Mouse (Mus musculus): Measurements from ENCODE around the gene Olfm1.

Gene Olfm1

DNA sequence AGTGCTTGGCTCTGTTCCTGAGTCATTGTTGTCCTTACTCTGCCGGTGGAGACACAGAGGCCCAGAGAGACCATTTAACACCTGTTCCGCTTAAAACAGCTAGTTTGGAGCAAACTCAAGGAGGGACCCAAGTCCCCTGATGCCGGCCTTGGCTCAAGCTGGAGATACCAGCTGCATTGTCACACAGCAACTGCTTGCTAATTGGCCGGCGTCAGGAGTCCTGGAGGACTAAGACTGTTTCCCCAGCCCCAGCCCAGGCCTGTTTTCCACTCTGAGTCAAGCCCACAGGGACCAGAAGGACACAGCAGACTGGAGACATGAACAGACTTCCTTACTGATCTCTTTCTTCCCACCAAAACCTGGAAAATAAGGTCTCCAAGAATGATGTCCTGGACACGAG, 43.7 kb downstream of the Olfm1 start:
- no peak for DNase-seq

DNA sequence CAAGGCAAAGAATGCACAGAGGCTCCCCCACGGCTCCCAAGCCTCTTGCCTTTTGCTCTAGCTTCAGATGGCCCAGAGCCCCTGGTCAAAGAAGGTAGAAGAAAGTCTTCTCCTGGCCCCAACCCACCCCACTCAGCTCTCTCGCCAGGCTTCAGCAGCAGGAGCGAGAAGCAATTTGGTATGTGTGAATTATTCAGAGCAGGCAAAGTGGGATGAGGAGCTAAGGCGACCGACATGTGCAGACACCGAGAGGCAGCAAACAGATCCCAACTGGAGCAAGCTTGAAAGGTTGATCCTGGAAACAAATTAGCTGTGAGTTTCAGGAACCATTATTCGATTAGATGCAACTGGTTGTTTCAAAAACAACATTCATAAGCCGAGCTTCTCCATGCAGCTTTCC, 46.8 kb downstream of the Olfm1 start:
- no peak for DNase-seq

DNA sequence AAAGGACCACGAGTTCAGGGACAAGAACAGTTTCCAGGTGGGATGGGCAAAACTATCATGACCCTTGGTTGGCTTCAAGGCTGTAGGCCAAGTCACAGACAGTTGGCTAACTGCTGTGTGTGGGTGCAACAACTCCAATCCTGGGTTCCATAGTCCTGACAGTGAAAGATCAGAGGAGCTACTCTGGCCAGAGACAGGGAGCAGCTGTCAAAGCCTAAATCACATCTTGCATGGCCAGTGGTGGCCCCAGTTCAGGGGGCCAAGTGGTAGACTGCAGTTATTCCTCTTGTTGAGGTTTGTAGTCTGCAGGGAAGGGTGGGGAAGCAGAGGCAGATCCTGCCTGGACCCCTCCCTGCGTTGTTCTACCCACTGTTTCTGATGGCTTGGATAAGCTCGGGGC, 48.1 kb downstream of the Olfm1 start:
- no peak for DNase-seq

DNA sequence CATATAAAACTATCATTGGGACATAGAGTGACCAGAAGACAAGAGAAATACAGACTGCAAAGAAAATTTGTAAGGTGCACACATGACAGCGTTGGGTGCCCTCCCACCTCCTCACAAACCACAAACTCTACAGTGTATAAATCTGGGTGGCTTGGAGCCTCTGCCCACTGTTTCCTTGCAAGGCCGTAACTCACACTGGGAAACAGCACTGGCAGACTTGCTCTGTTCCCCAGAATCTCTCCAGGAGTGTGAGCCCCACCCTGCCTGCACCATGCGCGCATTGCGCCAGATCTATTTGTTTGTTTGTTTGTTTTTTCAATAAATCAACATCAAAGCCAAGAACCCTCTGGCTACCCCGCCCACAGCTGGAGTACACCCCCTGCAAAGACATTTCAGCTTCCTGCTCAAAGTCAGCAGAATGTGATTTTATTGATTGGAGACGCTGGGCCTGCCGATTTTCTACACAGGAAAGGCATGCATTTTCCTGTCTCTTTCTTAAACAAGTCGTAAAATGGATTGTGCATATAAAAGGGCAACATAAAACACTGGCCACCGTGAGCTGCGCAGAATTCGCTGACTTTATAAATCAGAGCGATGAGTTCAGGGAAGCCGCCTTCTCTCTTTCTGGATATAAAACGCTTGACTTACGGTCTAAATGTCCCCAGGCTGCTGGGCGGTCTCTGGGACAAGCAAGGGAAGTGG, 48.9 kb downstream of the Olfm1 start:
- no peak for DNase-seq

DNA sequence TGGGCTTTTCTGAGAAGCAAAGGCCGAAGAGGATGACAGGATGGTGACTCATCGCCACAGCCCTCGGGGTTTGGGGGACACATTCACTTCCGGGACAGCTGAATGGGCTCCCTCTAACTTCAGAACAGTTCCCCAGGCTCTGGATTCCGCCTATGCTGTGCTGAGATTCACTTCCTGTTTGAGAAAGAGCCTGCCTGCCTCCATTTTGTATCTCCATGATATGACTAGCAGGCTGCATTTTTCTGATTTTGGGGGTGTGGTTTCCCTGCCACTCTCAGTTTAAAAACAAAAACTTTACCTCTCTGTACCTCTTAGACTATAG, 49.4 kb downstream of the Olfm1 start:
- no peak for DNase-seq

DNA sequence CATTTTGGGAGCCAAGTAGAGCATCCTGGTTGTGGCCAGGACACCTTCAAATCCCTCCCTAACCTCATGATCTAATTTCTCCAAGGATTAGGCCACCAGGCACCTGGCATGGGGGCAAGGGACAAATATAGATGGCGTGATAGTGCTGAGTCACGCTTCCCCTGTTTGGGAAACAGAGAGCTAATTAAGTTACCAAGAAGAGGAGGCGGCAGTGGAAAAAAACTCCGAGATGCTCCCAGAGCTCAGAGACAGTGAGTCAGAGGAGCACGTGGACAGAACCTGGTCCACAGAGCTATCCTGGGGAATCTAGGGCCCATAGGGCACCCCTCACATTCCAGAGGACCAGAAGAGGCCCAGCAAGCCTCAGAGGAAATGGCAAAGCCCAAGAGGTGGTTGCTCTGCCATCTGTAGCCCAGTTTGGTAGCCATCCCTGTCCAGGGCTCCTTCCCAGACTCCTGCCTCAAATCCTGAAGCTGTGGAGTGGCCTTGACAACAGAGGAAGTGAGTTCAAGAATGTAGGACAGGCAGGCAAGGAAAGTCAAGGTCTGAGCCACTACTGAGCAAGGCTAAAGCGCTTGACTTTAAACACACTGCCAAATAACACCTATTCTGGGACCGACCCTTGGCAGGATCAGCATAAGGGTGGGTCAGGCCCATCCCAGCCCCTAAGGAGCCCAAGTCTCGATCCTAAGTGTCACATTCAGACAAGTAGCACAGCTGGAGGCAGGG, 52.0 kb downstream of the Olfm1 start:
- no peak for DNase-seq

DNA sequence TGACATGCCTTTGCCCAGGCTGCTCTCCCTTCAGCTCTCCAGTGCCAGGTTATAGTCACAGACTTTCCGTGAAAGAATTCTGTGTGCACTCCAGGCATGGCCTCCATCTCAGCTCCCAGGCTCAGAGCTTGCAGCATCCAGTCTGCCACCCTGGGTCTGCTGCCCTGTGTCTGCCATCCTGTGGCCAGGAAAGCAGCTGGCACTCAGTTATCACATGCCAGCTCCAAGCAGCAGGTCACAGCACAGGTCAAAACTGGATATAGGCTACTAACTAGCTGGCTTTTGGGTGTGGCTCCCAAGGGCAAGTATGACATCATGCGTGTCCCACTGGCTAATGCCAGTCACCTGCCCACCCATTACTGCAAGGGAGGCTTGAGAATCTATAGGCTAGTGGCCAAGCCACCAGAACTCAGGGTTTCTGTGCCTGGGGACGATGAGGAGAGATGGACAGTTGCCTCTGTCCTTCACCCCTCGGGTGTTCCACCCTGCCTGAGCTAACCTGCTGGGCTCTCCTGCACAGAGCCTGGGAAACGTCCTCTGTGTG, 53.4 kb downstream of the Olfm1 start:
- no peak for DNase-seq

DNA sequence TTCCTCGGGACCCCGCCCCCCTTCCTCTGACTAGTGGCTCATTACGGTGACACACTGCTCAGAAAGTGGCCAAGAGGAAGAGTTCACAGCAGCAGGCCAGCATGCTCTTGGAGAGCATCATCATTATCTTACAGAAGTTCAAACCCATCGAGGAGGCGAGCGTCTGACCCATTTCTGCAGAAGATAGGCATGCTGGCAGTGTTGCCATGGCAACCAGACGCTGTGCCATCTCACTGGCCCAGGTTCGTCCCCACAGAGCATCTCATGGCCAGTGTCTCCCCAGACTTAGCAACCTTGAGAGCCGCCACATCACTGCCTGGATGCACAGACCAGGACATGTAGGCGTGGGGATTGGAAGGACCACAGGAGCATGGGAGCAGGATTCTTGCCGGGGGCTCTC, 54.3 kb downstream of the Olfm1 start:
- no peak for DNase-seq

DNA sequence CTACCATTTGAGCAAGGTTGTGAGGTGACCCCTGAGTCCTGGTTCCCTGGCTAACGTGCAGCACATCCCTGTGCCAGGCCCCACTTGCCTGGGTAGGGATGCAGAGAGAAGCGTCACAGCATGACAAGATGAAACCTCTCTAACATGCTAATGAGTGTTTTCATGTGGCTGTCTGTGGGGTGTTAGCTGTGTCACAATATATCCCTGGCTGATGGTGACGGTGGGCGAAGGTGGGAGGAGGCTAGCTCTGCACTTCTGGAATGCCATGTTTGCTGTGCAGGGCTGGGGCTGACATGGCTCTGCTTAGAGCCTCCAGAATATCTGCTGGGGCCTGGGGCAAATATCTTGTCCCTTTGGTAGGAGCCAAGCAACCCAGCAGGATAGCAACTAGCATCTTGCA, 59.8 kb downstream of the Olfm1 start:
- no peak for DNase-seq

DNA sequence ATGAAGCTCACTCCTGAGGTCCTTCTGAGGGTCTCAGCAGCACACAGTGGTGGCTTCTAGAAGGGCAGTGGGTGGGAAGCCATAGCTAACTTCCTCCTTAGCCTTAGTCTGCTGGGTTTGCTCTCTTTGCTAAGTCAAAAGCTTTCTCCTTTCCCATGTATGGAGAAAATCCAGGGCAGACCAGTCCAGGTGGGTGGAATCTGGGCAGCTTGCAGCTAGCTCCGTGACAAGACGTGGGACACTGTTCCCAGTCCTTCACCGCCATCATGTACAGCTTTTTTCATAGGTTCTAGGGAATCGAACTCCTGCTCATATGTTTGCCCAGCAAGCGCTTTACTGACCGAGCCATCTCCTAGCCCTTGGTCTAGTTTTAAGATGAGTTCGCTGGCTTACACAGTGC, 63.2 kb downstream of the Olfm1 start:
- DNase-seq = no peak

DNA sequence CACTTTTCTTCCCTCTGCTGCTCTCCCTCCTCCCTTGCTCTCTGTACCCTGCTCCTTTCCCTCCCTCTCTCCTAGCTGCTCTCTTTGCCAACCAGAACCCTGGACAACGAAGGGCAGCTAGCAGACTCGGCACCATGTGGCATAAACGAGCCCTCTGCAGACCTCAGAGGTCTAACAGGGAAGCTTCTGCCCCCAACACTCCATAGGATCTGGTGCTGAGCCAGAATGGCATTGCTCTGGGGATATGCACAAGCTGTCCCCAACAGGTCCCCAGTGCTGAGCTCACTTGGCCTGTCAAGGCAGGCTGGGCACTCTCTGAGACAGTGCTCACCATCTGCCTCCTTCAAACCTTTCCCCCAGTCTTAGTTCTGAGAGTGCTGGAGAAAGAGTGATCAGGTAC, 68.6 kb downstream of the Olfm1 start:
- DNase-seq = no peak

DNA sequence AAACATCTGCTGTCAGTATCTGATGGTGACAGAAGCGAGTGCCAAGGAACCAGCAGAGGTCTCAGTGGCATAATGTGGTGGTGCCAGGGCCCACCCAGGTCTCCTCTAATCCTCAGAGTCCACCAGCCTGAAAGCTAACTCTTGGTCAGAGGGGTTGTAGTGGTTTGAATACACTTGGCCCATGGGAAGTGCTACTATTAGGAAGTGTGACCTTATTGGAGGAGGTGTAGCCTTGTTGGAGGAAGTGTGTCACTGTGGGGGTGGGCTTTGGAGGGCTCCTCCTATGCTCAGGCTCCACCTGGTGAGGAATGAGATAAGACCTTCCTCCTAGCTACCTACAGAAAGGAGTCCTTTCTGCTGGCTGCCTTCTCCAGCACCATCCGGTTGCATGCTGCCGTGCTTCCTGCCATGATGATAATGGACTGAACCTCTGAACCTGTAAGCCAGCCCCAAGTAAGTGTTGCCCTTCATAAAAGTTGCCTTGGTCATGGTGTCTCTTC, 75.0 kb downstream of the Olfm1 start:
- DNase-seq = no peak

DNA sequence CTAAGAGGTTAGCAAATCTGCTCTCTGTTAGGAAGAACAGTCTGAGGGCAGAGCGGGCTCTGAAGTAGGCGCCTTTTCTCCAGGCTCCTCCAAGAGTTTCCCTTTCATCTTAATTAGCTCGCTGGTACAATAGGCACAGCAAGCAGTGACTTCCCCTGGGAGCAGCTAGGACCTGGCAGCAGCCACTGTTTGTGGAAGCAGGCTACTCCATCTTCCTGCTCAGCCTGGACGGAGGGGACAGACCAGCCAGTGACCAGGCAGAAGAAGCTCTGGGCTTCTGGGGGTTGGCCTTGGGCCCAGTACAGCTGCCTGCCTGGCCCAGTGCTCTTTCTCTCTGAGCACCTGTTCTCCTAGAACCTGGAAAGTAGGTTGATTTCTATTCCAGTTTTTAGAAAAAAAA, 77.8 kb downstream of the Olfm1 start:
- no peak for DNase-seq

DNA sequence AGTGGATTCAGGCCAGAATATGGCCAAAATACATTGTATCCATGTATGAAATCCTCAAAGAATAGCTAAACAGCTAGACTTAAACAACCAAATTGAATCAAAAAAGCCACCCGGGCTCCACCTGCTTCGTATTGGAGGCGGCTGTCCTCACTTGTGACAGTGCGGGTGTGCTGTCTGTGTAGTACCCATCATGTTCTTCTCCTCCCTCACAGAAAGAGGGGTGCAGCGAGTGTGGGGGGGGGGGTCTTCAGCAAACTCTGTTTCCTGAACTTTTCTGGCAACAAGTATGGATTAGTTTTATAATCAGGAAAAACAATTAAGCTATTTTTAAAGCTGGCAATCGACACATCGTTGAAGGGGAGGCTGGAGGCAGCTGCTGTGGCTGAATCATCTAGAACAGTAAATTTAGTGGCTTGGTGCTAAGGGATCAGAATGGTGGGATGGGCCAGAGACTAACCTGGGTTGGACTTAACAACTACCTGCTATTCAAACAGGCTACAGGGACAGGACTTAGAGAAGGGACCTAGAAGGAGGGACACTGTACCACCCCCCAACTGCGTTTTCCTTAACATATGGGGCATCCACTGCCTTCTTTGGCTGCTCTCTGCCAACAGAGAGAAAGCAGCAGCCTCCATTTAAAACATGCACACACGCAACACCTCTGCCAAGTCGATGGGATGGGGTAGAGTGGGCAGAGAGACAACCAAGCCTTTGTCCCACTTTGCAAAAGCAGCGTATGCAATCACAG, 79.6 kb downstream of the Olfm1 start:
- no peak for DNase-seq

DNA sequence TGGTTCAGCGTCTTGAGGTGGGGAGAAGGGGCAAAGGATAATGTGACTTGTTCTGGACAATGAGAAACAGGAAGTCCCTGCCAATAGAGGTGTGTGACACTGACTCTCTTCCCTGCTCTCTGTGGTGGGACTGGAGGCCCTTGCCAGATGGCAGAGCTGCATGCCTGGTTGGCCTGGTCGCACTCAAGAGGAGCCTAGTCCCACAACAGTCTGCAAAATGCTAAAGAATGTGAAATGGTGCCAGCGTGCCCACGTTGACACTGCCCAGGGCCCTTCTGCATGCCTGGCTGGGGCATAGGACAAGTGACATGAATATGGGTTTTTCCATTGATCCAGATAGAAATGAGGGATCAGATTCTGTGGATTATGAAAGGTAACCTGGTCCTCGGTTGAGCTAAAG, 81.2 kb downstream of the Olfm1 start:
- no peak for DNase-seq

DNA sequence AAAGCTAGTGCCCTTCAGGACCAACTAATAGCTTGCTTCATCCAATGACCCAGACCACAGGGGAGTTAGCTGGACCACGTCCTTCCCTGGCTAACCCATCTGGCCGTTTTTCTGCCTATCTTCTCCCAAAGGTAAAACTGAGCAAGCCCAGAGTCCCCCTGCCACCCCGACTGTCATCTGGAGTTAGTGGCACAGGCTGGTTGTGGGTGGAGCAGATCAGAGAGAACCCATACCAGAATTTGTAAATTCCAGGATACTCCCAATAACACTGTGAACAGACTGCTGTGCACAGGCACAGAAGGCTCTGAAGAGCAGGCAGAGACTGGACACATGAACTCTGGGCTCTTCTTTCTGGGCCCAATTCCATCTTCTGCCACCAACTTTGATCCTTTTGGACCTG, 82.6 kb downstream of the Olfm1 start:
- DNase-seq = no peak

DNA sequence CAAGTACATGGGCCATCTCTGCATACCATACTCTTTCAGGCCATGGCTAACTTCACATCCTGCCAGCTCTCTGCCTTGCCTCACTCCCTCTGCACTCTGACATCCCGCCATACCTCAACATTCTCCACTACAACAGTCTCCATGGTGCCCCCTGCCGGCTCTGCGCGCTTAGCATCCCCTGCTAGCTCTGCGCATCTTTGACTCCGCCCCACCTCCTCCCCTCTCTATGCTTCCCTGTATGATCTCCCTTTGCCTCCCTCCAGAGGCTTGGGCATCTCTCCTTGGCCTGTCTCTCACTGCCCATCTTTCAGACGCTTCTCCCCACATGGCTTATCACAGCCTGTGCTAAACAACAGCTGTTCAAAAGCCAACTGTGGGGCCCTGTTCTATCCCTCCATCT, 85.4 kb downstream of the Olfm1 start:
- DNase-seq = peak; percentile 73

DNA sequence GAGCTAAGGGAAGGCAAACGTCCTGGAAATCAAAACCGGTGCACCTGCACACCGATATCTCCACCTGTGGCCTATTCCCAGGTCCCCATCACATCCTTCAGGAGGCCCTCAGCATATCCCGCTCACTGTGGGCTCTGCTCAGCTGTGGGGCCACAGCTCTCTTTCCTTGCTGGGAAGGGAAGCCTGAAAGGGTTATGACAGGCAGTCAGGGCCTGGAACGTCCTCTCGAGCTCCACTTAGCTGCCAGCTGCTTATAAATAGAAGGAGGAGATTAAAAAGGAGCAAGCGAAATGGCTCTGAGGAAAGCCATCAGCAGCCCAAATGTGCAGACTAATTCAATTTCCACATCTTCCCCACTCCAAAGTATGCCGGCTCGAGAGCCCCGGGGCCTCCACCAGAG, 86.1 kb downstream of the Olfm1 start:
- no peak for DNase-seq
